Mouse (Mus musculus): ENCODE data around the gene Gm10073. TPM values are rescaled to one million over a fixed set of nuclear protein-coding genes. Genes with fewer than 3 reads are reported as not detected.
"Not testable (repeated sequence)": the region's sequence is repeated elsewhere in the genome, so short reads cannot be mapped to it uniquely, and the experiment has no call there.

The Gm10073 gene
- polyA plus RNA-seq, 1 experiment from 2014 or later: 4.3 TPM

- Histone ChIP-seq H3K36me3 (no peaks in the 10 kb centered on the region), H3K27me3 (no peaks in the 10 kb centered on the region), H3K27ac (replicated peaks) (no peak overlapping the region), H3K9ac (replicated peaks) (no peak overlapping the region), H3K4me2 (replicated peaks) (no peak overlapping the region), H3K4me3 (no peak overlapping the region), H3K4me1 (no peaks in the 10 kb centered on the region), H3K9me3 (no peaks in the 10 kb centered on the region)
- 64% methylated on average over 3 of the region's 3 CpGs for WGBS
- ATAC-seq (ENCODE audit: low FRiP score, low read depth): no peak
Measured at GRCm38 (mm10) chr8:106588443-106589431, 15.5 kb upstream of the Gm10073 start.

- Histone ChIP-seq H3K4me2 (replicated peaks) (no peak overlapping the region), H3K9me3 (no peaks in the 10 kb centered on the region), H3K9ac (replicated peaks) (no peak overlapping the region), H3K27me3 (no peaks in the 10 kb centered on the region), H3K4me1 (no peaks in the 10 kb centered on the region), H3K27ac (replicated peaks) (no peak overlapping the region), H3K4me3 (no peak overlapping the region), H3K36me3 (no peaks in the 10 kb centered on the region)
- WGBS: 82% methylated on average over 8 of the region's 8 CpGs
- no peak for ATAC-seq (ENCODE audit: low FRiP score, low read depth)
Measured at GRCm38 (mm10) chr8:106586896-106587295, 13.6 kb upstream of the Gm10073 start.

- 92% methylated on average over 3 of the region's 3 CpGs for WGBS
- Histone ChIP-seq H3K9ac (replicated peaks) (no peak overlapping the region), H3K27me3 (no peaks in the 10 kb centered on the region), H3K27ac (replicated peaks) (no peak overlapping the region), H3K4me2 (replicated peaks) (no peak overlapping the region), H3K4me3 (no peak overlapping the region), H3K36me3 (no peaks in the 10 kb centered on the region), H3K4me1 (no peaks in the 10 kb centered on the region), H3K9me3 (no peaks in the 10 kb centered on the region)
- no peak for ATAC-seq (ENCODE audit: low FRiP score, low read depth)
Measured at GRCm38 (mm10) chr8:106585671-106586037, 12.4 kb upstream of the Gm10073 start.

GRCm38 (mm10) chr8:106584942-106585670 is 11.8 kb upstream of the Gm10073 start:
- 81% methylated on average over 11 of the region's 11 CpGs for WGBS
- H3K4me3 ChIP-seq: no peak overlapping the region
- no peak for ATAC-seq (ENCODE audit: low FRiP score, low read depth)
- H3K4me2 ChIP-seq (replicated peaks): no peak overlapping the region
- H3K27me3 ChIP-seq: no peaks in the 10 kb centered on the region
- H3K9ac ChIP-seq (replicated peaks): no peak overlapping the region
- H3K9me3 ChIP-seq: no peaks in the 10 kb centered on the region
- H3K4me1 ChIP-seq: no peaks in the 10 kb centered on the region
- H3K27ac ChIP-seq (replicated peaks): no peak overlapping the region
- no peaks in the 10 kb centered on the region for H3K36me3 ChIP-seq

GRCm38 (mm10) chr8:106581344-106582088 is 8.3 kb upstream of the Gm10073 start:
- ATAC-seq (ENCODE audit: low FRiP score, low read depth): no peak
- Histone ChIP-seq H3K9ac (replicated peaks) (no peak overlapping the region), H3K27ac (replicated peaks) (no peak overlapping the region), H3K4me1 (no peaks in the 10 kb centered on the region), H3K4me3 (no peak overlapping the region), H3K9me3 (no peaks in the 10 kb centered on the region), H3K4me2 (replicated peaks) (no peak overlapping the region), H3K27me3 (no peaks in the 10 kb centered on the region), H3K36me3 (no peaks in the 10 kb centered on the region)
- 79% methylated on average over 6 of the region's 6 CpGs for WGBS

- H3K4me1 ChIP-seq: no peaks in the 10 kb centered on the region
- no peak for ATAC-seq (ENCODE audit: low FRiP score, low read depth)
- 64% methylated on average over 2 of the region's 2 CpGs for WGBS
- no peak overlapping the region for H3K4me2 ChIP-seq (replicated peaks)
- H3K27ac ChIP-seq (replicated peaks): no peak overlapping the region
- H3K36me3 ChIP-seq: no peaks in the 10 kb centered on the region
- H3K4me3 ChIP-seq: no peak overlapping the region
- no peaks in the 10 kb centered on the region for H3K9me3 ChIP-seq
- H3K27me3 ChIP-seq: peaks cover 2% of the 10 kb centered on the region; the same call in 1 of the 2 replicates
- H3K9ac ChIP-seq (replicated peaks): no peak overlapping the region
Measured at GRCm38 (mm10) chr8:106579510-106579909, 6.2 kb upstream of the Gm10073 start.

- Histone ChIP-seq H3K9me3 (no peaks in the 10 kb centered on the region), H3K27me3 (peaks cover 6% of the 10 kb centered on the region; the same call in 1 of the 2 replicates), H3K27ac (replicated peaks) (no peak overlapping the region), H3K4me1 (no peaks in the 10 kb centered on the region), H3K4me2 (replicated peaks) (no peak overlapping the region), H3K4me3 (no peak overlapping the region), H3K36me3 (no peaks in the 10 kb centered on the region), H3K9ac (replicated peaks) (no peak overlapping the region)
- no peak for ATAC-seq (ENCODE audit: low FRiP score, low read depth)
- WGBS: 53% methylated on average over 6 of the region's 6 CpGs
Measured at GRCm38 (mm10) chr8:106576849-106577555, 3.7 kb upstream of the Gm10073 start.

- no peak for ATAC-seq (ENCODE audit: low FRiP score, low read depth)
- H3K4me1 ChIP-seq: no peaks in the 10 kb centered on the region
- H3K4me3 ChIP-seq: no peak overlapping the region
- H3K9ac ChIP-seq (replicated peaks): no peak overlapping the region
- H3K36me3 ChIP-seq: no peaks in the 10 kb centered on the region
- H3K27me3 ChIP-seq: peaks cover 16% of the 10 kb centered on the region
- WGBS: 82% methylated on average over 4 of the region's 4 CpGs
- H3K4me2 ChIP-seq (replicated peaks): no peak overlapping the region
- H3K27ac ChIP-seq (replicated peaks): no peak overlapping the region
- no peaks in the 10 kb centered on the region for H3K9me3 ChIP-seq
Measured at GRCm38 (mm10) chr8:106574283-106574682, 1.0 kb upstream of the Gm10073 start.

GRCm38 (mm10) chr8:106572175-106572574 is 1.1 kb downstream of the Gm10073 start:
- not testable (repeated sequence) for H3K4me2 ChIP-seq (replicated peaks); H3K4me3 ChIP-seq; H3K9me3 ChIP-seq; H3K27ac ChIP-seq (replicated peaks); ATAC-seq (ENCODE audit: low FRiP score, low read depth); H3K4me1 ChIP-seq; H3K9ac ChIP-seq (replicated peaks); H3K36me3 ChIP-seq
- H3K27me3 ChIP-seq: peaks cover 16% of the 10 kb centered on the region
- WGBS: 89% methylated on average over 1 of the region's 1 CpGs

GRCm38 (mm10) chr8:106571551-106572172 is 1.6 kb downstream of the Gm10073 start:
- H3K27me3 ChIP-seq: peaks cover 16% of the 10 kb centered on the region
- 88% methylated on average over 5 of the region's 5 CpGs for WGBS
- no peak overlapping the region for H3K4me3 ChIP-seq
- no peak for ATAC-seq (ENCODE audit: low FRiP score, low read depth)
- no peak overlapping the region for H3K27ac ChIP-seq (replicated peaks)
- H3K4me2 ChIP-seq (replicated peaks): no peak overlapping the region
- peaks cover 6% of the 10 kb centered on the region; the same call in 1 of the 2 replicates for H3K4me1 ChIP-seq
- no peaks in the 10 kb centered on the region for H3K36me3 ChIP-seq
- H3K9ac ChIP-seq (replicated peaks): no peak overlapping the region
- H3K9me3 ChIP-seq: no peaks in the 10 kb centered on the region

GRCm38 (mm10) chr8:106570386-106570785 is 2.9 kb downstream of the Gm10073 start:
- Histone ChIP-seq H3K36me3 (no peaks in the 10 kb centered on the region), H3K27ac (replicated peaks) (no peak overlapping the region), H3K4me1 (peaks cover 6% of the 10 kb centered on the region; the same call in 1 of the 2 replicates), H3K9ac (replicated peaks) (no peak overlapping the region), H3K4me2 (replicated peaks) (no peak overlapping the region), H3K4me3 (no peak overlapping the region), H3K27me3 (peaks cover 16% of the 10 kb centered on the region), H3K9me3 (no peaks in the 10 kb centered on the region)
- ATAC-seq (ENCODE audit: low FRiP score, low read depth): no peak
- WGBS: 81% methylated on average over 4 of the region's 4 CpGs
